Mouse (Mus musculus) adrenal gland, postnatal 25 days (tissue): Measurements from ENCODE around the gene Donson. TPM values are rescaled to one million over a fixed set of nuclear protein-coding genes. Genes with fewer than 3 reads are reported as not detected.
A peak's percentile ranks its signal among the peaks of the same experiment; 100 is the strongest.

Experiments
- DNase-seq: peaks from one replicate; pipeline ENCODE4 v3.0.0; 2021; ENCODE audit warnings: mixed read lengths
- long read RNA-seq: library from polyadenylated mRNA; stranded (forward); transcript quantifications from one replicate; pipeline ENCODE4 v2.0.0, GENCODE M21; 2021
- total RNA-seq: library from RNA; stranded (reverse); gene quantifications from 2 replicates; pipeline ENCODE4 v1.2.3, GENCODE M21; 2021

The Donson gene
- total RNA-seq: 8.7 and 16.7 TPM in 2 replicates
- long read RNA-seq, partial matches to known transcripts: 0 of 2 reads
- long read RNA-seq, other reads (novel, unspliced or antisense): 1 of 2 reads

DNA sequence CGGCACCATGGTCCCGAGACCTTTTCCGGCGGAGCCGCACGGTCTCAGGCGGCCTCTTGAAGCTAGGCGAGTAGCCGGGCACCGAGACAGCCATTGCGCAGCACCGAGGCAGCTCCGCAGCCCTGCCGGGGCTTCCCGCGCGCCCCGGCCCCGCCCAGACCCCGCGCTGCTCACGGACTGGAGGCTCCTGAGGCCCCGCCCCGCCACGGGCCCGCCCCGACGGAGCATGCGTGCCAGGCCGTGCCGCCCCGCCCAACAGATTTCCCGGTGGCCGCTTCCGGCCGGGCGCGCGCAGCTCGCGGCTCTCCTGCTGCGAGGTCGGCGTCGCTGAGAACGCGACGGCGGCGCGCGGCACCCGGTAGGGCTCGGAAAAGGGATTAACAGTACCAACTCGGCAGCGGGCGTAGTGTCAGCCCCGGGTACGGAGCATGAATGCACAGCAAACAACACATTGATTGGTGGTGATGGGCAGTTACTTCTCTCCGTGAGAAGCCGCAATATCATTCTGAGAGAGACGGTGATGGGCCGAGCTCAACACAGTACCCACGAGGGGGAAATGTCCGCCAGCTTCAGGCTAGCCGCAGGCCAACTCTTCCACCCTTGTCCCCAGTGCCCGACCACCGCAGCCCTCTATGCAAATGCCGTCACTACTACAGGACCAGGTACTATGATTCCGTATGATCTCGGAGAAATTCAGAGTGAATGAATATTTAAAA, at the start of gene Donson:
Gene Donson (minus strand): TSS at position 152 of the 716 bp plus-strand sequence.
- DNase-seq: peak; percentile 98

DNA sequence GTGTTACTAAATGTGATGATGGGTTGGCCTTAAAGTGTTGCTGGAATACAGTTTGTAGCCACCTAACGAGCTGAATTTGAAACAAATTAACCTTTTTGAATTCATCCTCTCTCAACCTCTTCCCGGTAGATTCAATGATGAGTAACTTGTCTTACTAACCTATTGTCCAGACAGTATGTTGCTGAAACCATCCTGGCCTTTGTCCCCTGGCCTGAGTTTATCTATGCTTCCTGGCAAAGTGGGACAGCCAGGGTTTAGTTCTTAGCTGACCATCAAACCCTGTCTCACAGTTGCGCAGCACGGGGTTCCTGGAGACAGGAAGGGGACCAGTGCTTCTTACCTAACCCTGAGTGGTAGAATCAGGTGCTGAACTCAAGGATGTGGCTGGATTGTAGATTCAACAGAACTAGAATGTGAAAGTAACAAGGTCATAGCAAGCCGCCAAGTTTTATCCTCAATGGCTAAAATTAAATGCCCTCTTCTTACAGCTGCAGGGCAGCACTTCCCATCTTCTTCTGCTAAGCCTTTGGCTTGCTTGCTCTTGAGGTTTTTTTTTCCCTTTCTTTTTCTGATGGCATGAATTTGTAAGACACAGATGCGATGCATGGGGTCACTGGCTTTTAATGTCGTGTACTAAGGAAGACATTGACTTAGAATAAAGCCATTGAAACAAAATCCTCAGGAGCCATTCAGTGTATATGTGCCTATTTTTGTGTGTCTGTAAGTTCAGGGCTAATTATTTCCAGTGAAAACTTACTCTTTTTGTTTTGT, 47.7 kb upstream of the Donson start:
- no peak for DNase-seq

DNA sequence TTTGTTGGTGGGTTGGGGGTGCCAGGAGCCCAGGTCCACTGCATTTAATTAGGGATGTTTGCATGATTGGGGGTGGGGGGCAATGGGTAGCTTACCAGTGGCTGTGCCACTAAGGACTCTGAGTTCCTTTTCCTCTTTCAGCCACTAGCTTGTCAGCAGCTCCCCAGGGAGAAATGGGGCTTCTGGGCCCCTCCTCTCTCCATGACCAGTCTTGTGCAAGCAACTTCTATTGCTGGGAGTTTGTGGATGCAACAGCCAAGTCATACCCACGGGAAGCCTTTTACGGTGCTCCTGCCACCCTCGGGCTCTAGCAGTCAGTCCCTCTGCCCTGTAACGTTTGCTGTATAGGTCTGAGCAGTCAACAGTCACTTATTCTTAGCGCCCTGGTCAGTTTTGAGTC, 46.2 kb upstream of the Donson start:
- DNase-seq: no peak

DNA sequence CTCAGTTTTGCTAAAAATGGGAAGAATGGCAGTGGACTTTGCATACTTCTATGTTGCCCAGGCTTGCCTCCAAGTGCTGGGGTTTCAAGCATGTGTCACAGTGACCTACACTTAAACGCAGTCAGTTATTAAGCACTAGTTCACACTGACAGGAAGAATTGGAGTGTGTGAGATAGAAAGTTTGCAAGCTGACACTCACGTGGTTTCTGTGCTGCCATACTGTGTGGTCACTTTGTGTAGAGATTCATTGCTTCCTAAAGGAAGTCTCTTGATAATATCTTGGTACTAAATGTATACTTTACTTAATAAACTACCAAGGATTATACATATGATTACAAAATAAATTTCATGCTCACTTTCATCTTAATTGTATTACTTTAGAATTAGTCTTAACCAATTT, 44.2 kb upstream of the Donson start:
- no peak for DNase-seq

DNA sequence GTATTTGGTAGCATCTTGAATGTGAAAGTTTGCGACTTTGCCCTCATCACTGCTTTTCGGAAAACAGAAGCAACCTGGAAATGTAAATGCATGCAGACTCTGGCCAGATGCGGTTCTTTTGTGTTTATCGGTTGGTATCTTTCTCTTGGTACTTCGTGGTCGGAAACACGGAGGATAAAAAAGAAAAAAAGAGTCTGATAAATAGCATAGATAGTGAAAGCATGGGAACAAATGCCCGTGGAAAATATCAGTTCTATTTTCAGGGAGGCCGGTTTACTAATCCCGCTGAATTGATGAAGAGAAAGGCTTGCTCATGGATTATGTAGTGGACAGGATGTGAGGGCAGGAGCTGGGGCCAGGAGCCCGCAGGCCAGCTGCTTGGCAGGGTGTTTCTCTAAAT, 41.9 kb upstream of the Donson start:
- DNase-seq: no peak

DNA sequence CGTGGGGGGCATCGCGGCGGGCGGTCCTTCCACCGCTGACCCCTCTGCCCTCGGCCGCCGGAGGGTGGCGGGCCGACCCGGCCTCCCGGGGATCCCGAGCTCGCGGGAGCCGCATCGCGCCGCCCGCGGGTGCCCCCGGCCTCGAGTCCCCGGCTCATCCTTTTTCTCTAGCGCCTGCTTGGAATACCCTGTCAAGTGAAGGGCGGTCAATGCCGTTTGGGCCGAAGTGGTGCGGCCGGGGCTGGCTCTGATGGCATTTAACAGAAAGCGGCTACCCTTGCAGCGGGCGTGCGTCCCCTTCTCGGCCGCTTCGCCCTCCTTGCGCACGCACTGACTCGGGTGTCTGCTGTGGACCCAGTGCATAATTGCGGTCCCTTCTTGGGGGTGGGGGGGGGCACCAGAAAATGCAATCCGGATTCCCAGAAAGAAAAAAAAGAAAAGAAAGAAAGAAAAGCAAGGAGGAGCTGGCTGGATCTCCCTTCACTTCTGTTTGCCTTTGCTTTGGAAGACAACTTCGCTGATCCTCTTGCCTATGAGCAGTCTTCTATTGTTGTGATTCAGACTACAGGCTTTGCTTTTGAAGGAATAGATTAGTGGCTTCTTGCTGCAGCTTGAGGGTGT, 41.4 kb upstream of the Donson start:
- DNase-seq: peak; percentile 35

DNA sequence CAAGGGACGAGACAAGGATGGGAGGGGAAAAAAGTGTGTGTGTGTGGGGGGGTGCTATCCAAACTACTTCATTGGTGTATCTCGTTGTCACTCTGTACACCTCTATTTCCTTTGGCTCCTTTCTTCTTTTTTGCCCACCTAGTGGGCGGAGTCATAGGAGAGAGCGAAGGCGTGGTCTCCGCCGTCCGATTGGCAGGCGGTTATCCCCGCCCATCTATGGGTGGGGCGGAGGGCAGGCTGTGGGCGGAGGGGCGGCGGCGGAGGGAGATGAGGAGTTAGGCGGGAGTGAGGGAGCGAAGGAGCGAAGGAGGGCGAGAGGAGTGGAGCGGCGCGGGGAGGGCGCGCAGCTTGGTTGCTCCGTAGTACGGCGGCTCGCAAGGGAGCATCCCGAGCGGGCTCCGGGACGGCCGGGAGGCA, 40.5 kb upstream of the Donson start, which contains the start of gene Itsn1:
Gene Itsn1 (plus strand): TSS at position 216 of the 417 bp plus-strand sequence.
- DNase-seq: peak; percentile 97

DNA sequence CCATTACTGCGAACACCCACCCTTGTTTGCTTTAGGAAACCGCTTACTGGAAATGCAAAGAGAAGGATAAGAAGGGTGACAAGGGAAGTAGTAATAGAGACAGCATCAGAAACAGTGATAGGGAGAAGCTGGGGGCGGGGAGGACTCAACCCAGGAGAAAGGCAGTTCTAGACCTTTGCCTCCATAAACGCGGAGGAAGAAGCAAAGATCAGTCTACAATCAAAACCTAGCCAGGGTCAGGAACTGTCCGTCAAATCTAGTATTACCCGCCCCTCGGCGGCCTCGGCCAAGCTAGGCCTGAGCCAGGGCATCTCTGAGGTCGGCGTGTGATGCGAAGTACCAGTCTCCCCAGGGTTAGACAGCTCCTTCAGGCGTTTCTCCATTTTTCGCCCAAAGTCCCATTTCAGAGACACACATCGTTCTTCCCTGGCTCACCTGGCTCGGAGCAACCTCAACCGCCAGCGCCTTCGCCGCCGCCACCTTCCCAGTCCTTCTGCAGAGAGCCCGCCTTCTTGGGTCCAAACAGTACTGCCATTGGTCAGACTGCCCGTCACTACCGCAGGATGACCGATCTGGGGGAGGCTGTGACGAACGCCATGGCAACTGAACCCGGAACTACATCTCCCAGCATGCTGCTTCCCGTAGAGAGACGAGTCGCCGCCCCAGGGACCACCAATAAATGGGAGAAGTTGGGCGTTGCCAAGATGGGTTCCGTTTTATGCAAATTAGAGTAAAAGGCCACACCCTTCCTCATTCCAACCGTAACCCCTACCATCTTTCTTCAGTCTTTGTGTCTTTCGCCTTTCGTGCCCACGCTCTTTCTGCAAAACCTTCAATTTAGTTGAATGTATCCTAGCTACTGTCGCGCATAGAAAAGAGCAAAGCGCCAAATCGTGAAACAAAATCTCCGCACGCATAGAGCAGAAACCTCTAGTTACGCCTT, 39.8 kb upstream of the Donson start, which contains the start of gene Cryzl1:
Gene Cryzl1 (minus strand): TSS at position 853 of the 943 bp plus-strand sequence.
- peak; percentile 95 for DNase-seq

DNA sequence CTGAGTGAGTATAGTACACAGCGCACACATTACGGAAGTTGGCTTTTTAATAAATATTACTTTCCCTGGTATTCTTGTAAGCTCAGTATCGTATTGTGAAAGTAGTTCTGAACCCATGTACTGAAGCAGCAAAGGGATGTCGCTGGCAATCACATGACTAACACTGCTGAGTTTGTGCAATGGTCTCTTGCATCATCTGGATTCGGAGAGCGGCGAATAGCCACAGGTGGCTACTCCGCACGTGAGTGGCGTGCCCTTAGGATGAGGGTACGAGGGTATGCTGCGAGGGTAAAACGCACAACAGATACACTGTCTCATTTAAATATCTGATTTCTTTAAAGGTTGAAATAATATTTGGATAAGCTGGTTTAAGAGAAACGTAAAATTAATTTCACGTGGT, 38.9 kb upstream of the Donson start:
- no peak for DNase-seq

DNA sequence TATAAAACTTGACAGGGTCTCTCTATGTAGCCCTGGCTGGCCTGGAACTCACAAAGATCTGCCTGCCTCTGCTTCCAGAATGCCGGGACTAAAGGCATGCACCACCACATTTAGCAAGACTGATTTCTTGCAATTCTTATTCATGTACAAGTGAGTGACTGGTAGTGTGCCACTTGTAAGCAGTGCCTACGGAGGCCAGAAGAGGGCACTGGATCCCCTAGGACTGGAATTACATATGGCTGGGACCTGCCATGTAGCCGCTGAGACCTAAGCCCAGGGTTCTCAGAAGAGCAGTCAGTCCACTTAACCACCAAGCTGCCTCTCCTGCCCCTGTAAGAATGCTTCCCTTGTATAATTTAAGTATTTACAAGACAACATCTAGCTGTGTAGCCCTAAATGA, 35.7 kb upstream of the Donson start:
- DNase-seq: peak; percentile 51

DNA sequence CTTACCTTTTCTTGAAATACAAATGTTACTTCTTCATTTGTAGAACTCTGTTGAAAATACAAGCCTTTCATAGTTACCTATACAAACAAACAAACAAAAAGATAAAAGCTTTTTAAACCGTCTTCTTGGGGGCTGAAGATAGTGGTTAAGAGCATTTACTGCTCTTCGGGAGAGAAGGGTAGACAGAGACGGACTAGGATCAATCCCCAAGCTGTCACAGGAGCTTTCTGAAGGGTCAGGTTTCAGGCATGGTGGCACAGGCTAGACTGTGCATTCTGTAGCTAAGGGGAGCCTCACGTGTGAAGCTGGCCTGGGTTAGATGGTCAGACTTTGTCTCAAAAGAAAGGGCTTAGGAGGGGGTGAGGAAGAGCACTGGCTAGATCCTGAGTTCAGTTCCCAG, 28.8 kb upstream of the Donson start:
- DNase-seq: no peak

DNA sequence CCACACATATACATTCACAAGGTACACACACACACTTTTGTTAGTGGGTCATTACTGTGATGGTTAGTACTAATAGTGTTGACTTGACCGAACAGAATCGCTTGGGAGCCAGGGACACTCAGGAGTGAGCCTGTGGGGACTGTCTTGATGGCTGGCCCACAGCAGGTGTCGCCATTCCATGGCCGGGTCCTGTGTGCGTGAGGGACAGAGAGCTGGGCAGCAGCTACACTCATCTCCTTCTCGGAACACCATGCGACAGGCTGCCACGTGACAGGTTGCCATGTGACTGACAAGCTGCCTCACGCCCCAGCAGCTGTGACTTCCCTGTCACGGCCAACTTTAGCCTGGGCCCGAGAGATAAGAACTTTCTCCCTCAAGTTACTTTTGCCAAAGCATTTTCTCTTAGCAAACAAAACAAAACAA, 28.4 kb upstream of the Donson start:
- no peak for DNase-seq

DNA sequence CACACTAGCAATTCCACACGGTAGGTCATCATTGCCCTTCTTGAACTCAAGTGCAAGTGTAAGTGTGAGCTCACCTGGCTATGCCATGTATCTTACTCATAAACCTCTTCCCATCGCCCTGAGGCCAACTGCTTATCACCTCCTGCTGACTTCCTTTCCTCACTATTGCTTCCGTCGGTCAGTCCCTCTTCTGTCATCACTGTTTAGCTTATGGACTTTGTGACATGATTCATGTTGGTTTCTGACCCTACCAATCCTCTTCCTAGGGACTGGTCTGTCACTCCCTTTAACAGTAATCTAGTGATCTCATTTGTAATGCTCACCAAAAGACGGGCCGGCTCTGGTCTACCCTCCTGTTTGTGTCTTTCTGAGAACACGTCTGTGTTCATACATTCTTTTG, 21.7 kb upstream of the Donson start:
- no peak for DNase-seq

DNA sequence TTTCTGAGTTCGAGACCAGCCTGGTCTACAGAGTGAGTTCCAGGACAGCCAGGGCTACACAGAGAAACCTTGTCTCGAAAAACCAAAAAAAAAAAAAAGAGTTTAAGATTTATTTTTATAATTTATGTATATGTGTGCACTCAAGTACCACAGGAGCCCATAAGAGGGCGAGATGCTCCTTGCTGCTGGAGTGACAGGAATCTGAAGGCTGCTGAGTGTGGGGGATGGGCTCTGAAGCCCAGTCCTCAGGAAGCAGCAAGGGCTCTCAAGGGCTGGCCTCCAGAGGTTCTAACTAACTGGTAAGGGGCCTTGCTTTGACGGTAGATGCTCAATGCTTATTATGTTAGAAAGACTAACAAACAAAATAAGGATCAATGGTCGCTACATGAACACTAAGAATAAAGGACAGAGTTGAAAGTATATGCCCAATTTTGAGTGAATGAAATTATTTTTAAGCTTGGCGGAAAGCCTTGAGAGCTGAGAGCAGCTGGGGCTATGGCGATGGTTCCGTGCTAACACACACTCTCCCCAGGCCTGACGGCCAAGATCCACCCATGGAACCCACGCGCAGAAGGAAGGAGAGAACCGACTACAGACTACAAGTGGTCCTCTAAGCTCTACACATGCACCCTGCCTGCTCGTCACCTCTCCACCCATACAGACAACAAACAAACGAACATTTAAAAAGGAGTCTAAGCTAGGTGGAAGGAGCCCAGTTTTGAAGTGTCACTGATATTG, 16.2 kb upstream of the Donson start:
- no peak for DNase-seq

DNA sequence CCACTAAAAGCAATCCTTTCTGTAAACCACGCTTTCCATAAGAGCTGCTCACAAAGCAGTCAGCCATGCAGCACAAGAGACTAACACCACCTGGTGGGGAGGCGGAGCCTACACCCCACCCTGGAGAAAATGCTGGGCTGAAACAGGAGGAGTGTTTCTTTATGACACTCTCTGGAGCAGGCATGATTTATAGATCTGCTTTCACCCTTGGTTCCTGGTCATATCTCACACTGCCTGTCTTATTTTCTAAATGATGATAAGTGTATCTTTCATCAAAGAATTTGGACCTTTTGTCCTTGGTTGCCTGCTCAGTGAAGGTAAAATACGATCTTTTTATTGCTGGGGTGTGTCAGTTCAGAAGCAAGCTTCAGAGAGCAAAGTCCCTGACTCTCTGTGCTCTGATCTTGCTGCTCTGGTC, 14.2 kb upstream of the Donson start:
- no peak for DNase-seq

DNA sequence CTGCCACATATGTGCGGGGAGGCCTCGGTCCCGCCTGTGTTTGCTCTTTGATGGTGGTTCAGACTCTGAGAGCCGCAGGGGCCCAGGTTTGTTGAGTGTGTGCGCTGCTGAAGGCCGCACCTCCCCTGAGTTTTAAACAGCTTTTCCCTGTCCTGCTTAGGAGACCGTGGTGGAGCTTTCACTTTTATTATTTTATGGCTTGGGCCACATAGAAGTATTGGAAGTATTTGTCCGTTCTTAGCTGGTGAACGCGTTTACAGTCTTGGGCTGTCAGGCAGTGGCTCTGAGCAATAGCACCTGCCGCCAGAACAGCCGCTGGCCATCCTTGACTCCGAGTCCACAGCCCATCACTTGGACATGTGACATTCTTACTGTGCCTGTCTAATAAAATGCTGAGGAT, 13.3 kb upstream of the Donson start:
- no peak for DNase-seq

DNA sequence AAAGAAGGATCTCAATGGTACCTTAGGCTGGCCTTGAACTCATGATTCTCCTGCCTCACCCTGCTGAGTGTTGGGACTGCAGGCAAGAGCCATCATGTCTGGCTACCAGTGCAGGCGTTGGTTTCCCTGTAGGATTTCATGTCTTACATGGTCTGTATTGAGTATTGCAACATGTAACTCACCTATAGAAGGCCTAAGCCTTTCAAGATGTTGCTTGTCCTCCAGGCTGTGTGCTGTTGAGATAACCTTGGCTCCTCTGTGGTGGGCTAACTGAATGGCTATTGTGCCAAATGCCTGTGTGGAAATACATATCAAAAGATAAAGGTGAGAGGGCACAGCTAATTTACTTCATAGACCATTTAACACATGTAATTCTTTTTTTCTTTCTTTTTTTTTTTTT, 10.4 kb upstream of the Donson start:
- DNase-seq: no peak

DNA sequence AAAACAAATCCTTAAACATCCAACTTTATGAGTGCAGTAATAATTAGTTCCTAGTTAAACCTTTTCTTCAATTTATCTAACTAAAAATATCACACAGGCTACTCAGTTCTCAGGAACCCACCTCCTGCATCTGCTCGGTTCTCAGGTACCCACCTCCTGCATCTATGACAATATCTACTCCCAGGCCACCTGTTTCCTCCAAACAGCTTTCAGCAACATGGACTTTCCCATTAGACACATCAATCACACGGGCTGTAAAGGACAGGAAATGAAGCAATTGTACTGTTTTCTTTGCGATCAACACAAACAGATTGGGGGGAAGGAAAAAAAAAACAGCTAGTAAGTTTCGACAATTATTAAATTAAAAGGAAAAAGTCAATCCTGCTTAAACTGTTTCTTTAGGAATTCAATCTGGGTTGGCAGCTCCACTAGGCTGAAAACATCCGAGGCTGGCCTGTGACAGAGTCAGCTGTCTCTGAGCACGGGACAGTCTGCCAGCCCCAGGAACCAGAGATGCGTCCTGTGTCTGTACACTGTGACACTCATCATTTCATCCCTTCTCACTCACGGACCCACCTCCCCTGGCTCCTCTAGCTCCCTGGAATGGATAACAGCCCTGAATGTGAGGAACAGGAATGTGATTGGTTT, 6.7 kb upstream of the Donson start:
- no peak for DNase-seq

DNA sequence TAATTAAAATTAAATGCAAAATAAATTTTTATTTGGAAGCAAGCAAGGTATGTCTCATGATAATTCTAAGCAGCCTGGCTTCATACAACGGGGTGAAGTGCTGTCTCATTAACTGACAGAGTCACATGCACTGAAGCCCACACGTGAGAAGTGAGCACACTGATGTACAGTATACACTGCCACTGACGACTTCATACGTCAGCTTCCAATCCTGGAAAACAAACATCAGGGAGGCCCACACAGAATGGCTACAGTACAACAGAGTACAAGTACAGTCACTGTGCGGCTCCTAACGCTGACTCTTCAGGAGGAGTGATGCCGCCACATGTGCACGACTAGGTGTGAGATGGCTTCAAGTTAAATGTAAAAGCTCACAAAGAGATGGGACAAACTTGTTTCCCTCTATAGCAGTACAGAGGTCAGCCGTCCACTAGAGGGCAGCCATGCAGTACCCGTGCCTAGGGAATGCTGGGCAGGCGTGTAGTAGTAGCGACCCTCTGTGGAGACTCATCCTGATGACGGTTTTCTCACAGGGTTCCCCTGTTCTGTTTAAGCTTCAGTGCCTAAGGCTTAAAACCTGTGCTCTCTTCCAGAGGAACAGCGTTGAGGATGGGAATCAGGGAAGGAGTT, 6.0 kb upstream of the Donson start:
- DNase-seq: peak; percentile 77

DNA sequence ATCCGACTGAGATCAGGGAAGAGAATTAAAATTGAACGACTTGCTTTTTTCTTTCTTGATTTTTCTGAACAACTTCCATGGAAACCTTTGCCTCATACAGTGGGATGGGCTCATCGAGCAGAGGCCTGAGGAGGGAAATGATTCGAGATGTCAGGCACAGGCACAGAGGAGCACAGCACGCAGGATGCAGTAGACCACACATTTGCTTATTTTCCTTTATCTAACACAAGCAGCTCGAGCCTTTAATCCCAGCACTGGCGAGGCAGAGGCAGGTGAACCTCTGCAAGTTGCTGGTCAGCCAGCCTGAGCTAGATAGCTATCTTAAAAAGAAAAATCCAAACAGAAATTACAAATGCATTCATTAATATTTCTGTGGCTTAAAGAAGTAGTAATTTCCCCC, 1.2 kb upstream of the Donson start:
- DNase-seq: no peak
